ENCODE assay signal across 8 mouse cellular contexts in the genomic region with DNA sequence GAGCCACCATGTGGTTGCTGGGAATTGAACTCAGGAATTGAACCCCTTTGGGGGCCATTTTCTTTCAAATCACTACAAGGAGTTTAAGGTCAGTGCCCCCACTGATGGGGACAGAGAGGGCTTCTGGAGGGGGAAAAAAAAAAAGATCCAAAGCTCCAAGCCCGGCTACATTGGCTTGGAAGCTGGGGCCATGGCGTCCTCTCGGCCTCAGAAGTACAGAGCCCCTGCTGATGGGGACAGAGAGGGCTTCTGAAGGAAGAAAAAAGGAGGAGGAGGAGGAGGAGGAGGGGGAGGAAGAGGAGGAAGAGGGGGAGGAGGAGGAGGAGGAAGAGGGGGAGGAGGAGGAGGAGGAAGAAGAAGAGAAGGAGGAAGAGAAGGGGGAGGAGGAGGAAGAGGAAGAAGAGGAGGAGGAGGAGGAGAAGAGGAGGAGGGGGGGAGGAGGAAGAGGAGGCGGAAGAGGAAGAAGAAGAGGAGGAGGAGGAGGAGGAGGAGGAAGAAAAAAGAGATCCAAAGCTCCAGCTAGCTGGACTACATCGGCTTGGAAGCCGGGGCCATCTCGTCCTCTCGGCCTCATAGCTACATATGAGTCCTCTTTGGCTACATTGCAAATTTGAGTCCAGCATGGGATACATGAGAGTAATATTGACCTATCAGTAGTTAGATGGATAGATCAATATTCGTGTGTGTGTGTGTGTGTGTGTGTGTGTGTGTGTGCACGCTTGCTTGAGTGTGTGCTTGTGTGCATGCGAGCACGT. TPM values are rescaled to one million over a fixed set of nuclear protein-coding genes. Genes with fewer than 3 reads are reported as not detected.
A peak's percentile ranks its signal among the peaks of the same experiment; 100 is the strongest.
DNase-seq lines count a peak whose midpoint lies in the region; ATAC-seq lines count a peak whose summit lies in the region.

No protein-coding gene starts in this region.

- no peak overlapping the region for H3K4me2 ChIP-seq in intestine, embryonic 14.5 days (ENCODE audit: low read length)
- H3K4me2 ChIP-seq in liver, embryonic 15.5 days = no peak overlapping the region

- H3K4me1 ChIP-seq in intestine, embryonic 14.5 days (replicated peaks; ENCODE audit: control insufficient read depth, insufficient read depth, low read length) = no peaks in the 10 kb centered on the region
- peaks cover 21% of the 10 kb centered on the region for H3K4me1 ChIP-seq in liver, embryonic 15.5 days (replicated peaks)

- 60% methylated on average over 12 of the region's 12 CpGs for WGBS in intestine, embryonic 14.5 days
- 42% methylated on average over 12 of the region's 12 CpGs for WGBS in liver, embryonic 15.5 days (ENCODE audit: insufficient replicate concordance)

- H3K9me3 ChIP-seq in intestine, embryonic 14.5 days (ENCODE audit: control insufficient read depth, low read length) = no peaks in the 10 kb centered on the region
- H3K9me3 ChIP-seq in liver, embryonic 15.5 days (replicated peaks) = no peaks in the 10 kb centered on the region; the same call in 1 of the 2 replicates

- DNase-seq in ovary, adult 18-20 months (ENCODE audit: low spot score) = peak; percentile 8
- DNase-seq in ovary, postnatal 10 days (ENCODE audit: low spot score) = no peak
- DNase-seq in brain, adult 2 months (ENCODE audit: low read depth, low spot score) = peak; percentile 79
- DNase-seq in fat pad, adult 2 months (ENCODE audit: extremely low read depth, low read depth, low spot score) = peak; percentile 23
- no peak for DNase-seq in intestine, embryonic 14.5 days (ENCODE audit: low spot score)
- DNase-seq in right cerebral cortex, postnatal 10 days (ENCODE audit: low spot score in 2 of 2) = peak; percentile 70 to 90
- DNase-seq in yolk sac, embryonic 10.5 days (ENCODE audit: low spot score) = peak; percentile 67

- peak; percentile 88; the same call in 1 of the 2 replicates for ATAC-seq in intestine, embryonic 14.5 days (replicated peaks; ENCODE audit: low FRiP score, low TSS enrichment, low read depth)
- peak; percentile 78 for ATAC-seq in liver, embryonic 15.5 days (ENCODE audit: insufficient read depth)

- no peak overlapping the region for H3K27ac ChIP-seq in intestine, embryonic 14.5 days (ENCODE audit: low read depth)
- no peak overlapping the region for H3K27ac ChIP-seq in liver, embryonic 15.5 days (replicated peaks)

- H3K27me3 ChIP-seq in intestine, embryonic 14.5 days (replicated peaks; ENCODE audit: control insufficient read depth, insufficient read depth, low read length) = no peaks in the 10 kb centered on the region
- H3K27me3 ChIP-seq in liver, embryonic 15.5 days = no peaks in the 10 kb centered on the region; the same call in 1 of the 2 replicates

- no peaks in the 10 kb centered on the region for H3K36me3 ChIP-seq in intestine, embryonic 14.5 days (ENCODE audit: control insufficient read depth, insufficient read depth, low read length)
- H3K36me3 ChIP-seq in liver, embryonic 15.5 days (replicated peaks) = no peaks in the 10 kb centered on the region

- H3K4me3 ChIP-seq in intestine, embryonic 14.5 days (ENCODE audit: low read depth, low read length) = no peak overlapping the region
- no peak overlapping the region for H3K4me3 ChIP-seq in liver, embryonic 15.5 days (replicated peaks)

- no peak overlapping the region for H3K9ac ChIP-seq in intestine, embryonic 14.5 days (ENCODE audit: low read length)
- no peak overlapping the region for H3K9ac ChIP-seq in liver, embryonic 15.5 days

RNA-seq across cellular contexts. Expression of gene Gtpbp4, which starts 15.9 kb away (rescaled TPM):
- 88.3 and 88.4 TPM in 2 replicates for polyA plus RNA-seq in intestine, embryonic 14.5 days (2014; fragmentation: Nextera tagmentation; extraction: Ambion mirVana)
- 34.9 and 35.9 TPM in 2 replicates for polyA plus RNA-seq in liver, embryonic 15.5 days (2015; fragmentation: Nextera tagmentation; extraction: Ambion mirVana)

RNA-seq across cellular contexts. Expression of gene Idi2, which starts 59.1 kb away (rescaled TPM):
- polyA plus RNA-seq in intestine, embryonic 14.5 days (2014; fragmentation: Nextera tagmentation; extraction: Ambion mirVana) = not detected in 2 replicates
- not detected in 2 replicates for polyA plus RNA-seq in liver, embryonic 15.5 days (2015; fragmentation: Nextera tagmentation; extraction: Ambion mirVana)

Comparison
In these comparisons a context has a peak if more than half of its experiments do, and no peak if none do; other contexts are left out.
1. DNase-seq: peak in ovary, adult 18-20 months (single experiment), brain, adult 2 months (single experiment), fat pad, adult 2 months (single experiment), right cerebral cortex, postnatal 10 days (2 of 2) and yolk sac, embryonic 10.5 days (single experiment); none in ovary, postnatal 10 days (single experiment) and intestine, embryonic 14.5 days (single experiment).